Mouse (Mus musculus) stomach, embryonic 16.5 days (tissue): ENCODE data around the gene Tbck. TPM values are rescaled to one million over a fixed set of nuclear protein-coding genes. Genes with fewer than 3 reads are reported as not detected.

ENCODE experiments used
- ATAC-seq: fragments of 200-750 bp; cut with Nextera tagmentation; 2 replicates; pipeline ENCODE4 v1.8.0; 2017; ENCODE audit warnings: moderate number of reproducible peaks, moderate TSS enrichment; ENCODE audit not compliant: insufficient read depth, low FRiP score
- H3K27ac ChIP-seq: fragments of 300-500 bp; sonication (generic); 2 replicates; pipeline ENCODE4 v1.5.1; 2014; ENCODE audit warnings: low read length
- H3K27me3 ChIP-seq: fragments of 300-500 bp; sonication (generic); 2 replicates; pipeline ENCODE4 v1.6.1; 2014; ENCODE audit warnings: low read length, control low read depth, mixed read lengths; ENCODE audit not compliant: control insufficient read depth, insufficient read depth
- H3K36me3 ChIP-seq: fragments of 300-500 bp; sonication (generic); 2 replicates; pipeline ENCODE4 v1.6.1; 2014; ENCODE audit warnings: low read length; ENCODE audit not compliant: control insufficient read depth, insufficient read depth
- H3K4me1 ChIP-seq: fragments of 300-500 bp; sonication (generic); 2 replicates; pipeline ENCODE4 v1.6.1; 2014; ENCODE audit warnings: low read length, control low read depth, mixed read lengths; ENCODE audit not compliant: control insufficient read depth, insufficient read depth
- H3K4me2 ChIP-seq: fragments of 300-500 bp; sonication (generic); 2 replicates; pipeline ENCODE4 v1.6.1; 2014; ENCODE audit warnings: low read depth, low read length, mixed read lengths
- H3K4me3 ChIP-seq: fragments of 300-500 bp; sonication (generic); replicated peaks from 2 replicates; pipeline ENCODE4 v1.5.1; 2014; ENCODE audit warnings: mild to moderate bottlenecking, low read length
- H3K9ac ChIP-seq: fragments of 300-500 bp; sonication (generic); 2 replicates; pipeline ENCODE4 v1.6.1; 2014; ENCODE audit warnings: low read length
- H3K9me3 ChIP-seq: fragments of 300-500 bp; sonication (generic); replicated peaks from 2 replicates; pipeline ENCODE4 v1.6.1; 2016; ENCODE audit warnings: low read length, control low read depth; ENCODE audit not compliant: control insufficient read depth
- WGBS: fragments of 180-500 bp; shearing (Covaris S2); extraction: QIAGEN DNeasy Blood & Tissue Kit; methylation state at CpG from one replicate; pipeline ENCODE4 v1.1.7; 2014; 5-methylcytosine and 5-hydroxymethylcytosine counted together
- polyA plus RNA-seq: library from polyadenylated mRNA; unstranded; fragments of >200 nt; fragmentation: Nextera tagmentation; extraction: Ambion mirVana; gene quantifications from 2 replicates; pipeline ENCODE4 v1.2.1, GENCODE M21; 2015

Gene Tbck
- polyA plus RNA-seq, 1 experiment from 2014 or later = 17.0 TPM

DNA sequence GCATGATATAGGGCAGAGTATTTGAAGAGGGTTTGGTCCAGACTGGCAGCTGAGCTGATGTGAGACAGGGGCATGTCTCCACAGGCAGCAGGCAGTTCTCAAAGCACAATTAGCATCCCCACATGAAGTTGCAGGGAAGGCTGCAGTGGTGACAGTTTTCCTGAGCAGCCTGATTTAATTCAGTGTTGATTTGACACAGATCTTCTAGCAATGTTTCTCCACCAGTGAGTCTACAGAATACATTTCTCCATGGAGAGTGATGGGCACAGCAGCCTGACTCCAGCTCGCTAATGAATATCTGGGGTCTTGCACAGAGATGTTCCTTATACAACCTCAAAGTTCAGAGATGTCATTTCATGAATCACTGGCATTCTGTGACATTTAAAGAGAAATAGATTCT, 99.1 kb downstream of the Tbck start:
- no peak overlapping the region for H3K4me3 ChIP-seq
- H3K9ac ChIP-seq = no peak overlapping the region
- WGBS = 100% methylated on average over 1 of the region's 1 CpGs

DNA sequence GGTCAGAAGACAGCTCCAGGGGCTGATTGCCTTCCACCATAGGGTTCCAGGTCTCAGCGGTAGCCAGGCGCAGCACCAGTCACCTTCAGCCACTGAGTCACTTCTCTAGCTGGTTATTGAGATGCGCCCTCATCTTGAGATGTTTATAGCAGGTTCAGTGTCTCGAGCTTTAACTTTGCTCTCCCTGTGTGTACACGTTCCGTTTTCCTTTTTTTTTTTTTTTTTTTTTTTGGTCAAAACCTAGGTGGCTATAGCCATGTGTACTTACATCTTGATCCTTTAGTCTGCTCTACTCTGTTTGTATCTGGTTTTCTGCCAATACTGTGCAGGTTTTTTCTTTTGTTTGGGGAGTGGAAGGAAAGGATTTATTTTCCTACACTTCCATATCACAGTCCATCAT, 100.8 kb downstream of the Tbck start:
- ATAC-seq = no peak
- Histone ChIP-seq H3K4me1 (no peaks in the 10 kb centered on the region), H3K4me2 (no peak overlapping the region), H3K27ac (no peak overlapping the region), H3K36me3 (no peaks in the 10 kb centered on the region), H3K27me3 (no peaks in the 10 kb centered on the region), H3K4me3 (no peak overlapping the region), H3K9ac (no peak overlapping the region), H3K9me3 (no peaks in the 10 kb centered on the region)
- 82% methylated on average over 6 of the region's 6 CpGs for WGBS

More for the DNA sequence above, 99.1 kb downstream of the Tbck start:
- ATAC-seq = no peak
- Histone ChIP-seq H3K27ac (no peak overlapping the region), H3K9me3 (no peaks in the 10 kb centered on the region), H3K27me3 (no peaks in the 10 kb centered on the region), H3K4me2 (no peak overlapping the region), H3K4me1 (no peaks in the 10 kb centered on the region), H3K36me3 (no peaks in the 10 kb centered on the region)

DNA sequence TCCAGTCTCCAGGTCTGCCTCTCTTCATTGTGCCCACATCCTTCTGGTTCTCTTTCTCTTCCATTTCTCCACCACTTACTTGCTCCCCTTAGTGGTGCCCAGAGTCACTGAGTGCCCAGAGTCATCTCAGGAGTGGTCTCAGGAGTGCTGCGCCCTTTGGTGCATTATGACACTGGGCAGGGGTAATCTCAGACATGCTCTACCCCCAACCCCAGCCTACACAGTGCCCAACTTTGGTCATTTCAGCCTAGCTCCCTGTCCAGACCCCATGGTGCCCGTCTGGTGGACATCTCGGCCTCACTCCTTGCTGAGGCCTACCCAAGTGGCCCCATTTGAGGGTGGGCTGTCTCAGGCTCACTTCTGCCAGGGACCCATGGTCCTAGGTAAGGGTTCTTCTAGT, 102.7 kb downstream of the Tbck start:
- H3K27ac ChIP-seq = no peak overlapping the region
- H3K4me2 ChIP-seq = no peak overlapping the region
- WGBS = 93% methylated on average over 3 of the region's 3 CpGs
- H3K9ac ChIP-seq = no peak overlapping the region
- H3K4me1 ChIP-seq = no peaks in the 10 kb centered on the region
- H3K36me3 ChIP-seq = no peaks in the 10 kb centered on the region
- H3K27me3 ChIP-seq = no peaks in the 10 kb centered on the region
- no peak overlapping the region for H3K4me3 ChIP-seq
- no peaks in the 10 kb centered on the region for H3K9me3 ChIP-seq
- no peak for ATAC-seq

DNA sequence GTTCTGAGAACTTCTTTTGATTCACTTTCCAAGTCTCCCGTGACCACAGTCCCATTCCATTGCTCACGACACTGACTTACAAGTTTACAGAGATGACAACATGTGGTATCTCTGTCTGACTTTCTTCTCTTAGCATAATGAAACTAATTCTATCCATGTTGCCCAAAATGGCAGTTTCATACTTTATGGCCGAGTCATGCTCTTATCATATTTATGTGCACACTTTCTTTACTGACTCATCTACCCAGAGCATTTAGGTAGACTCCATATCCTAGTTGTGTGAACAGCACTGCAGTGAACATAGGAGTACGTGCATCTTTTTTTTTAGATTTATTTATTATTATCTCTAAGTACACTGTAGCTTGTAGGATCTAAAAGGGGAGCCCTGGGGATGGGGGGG, 103.8 kb downstream of the Tbck start:
- Histone ChIP-seq H3K4me2 (no peak overlapping the region), H3K4me1 (no peaks in the 10 kb centered on the region), H3K9me3 (no peaks in the 10 kb centered on the region), H3K4me3 (no peak overlapping the region), H3K36me3 (no peaks in the 10 kb centered on the region), H3K27ac (no peak overlapping the region), H3K9ac (no peak overlapping the region), H3K27me3 (no peaks in the 10 kb centered on the region)
- ATAC-seq = no peak
- 94% methylated on average over 4 of the region's 4 CpGs for WGBS

DNA sequence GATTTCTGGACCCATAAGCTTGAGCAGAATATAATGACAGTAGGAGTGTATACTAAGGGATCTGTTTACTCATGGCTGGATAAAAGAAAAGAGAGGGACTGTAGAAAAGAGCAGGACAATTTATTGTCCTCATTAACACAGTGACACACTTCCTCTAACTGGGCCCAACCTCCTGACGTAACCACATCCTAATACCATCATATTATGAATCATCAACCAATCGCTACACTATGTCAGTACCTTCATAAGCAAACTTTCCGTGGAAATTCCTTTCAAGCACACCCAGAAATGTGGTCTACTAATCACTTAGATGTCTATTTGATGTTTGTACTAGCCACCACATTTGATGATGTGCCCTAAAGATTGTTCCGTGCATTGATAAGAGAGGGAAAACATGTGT, 107.2 kb downstream of the Tbck start:
- H3K4me3 ChIP-seq = no peak overlapping the region
- WGBS = 76% methylated on average over 4 of the region's 4 CpGs
- H3K9ac ChIP-seq = no peak overlapping the region
- no peaks in the 10 kb centered on the region for H3K27me3 ChIP-seq
- H3K36me3 ChIP-seq = peaks cover 3% of the 10 kb centered on the region; the same call in 1 of the 2 replicates
- H3K4me1 ChIP-seq = no peaks in the 10 kb centered on the region
- no peaks in the 10 kb centered on the region for H3K9me3 ChIP-seq
- no peak overlapping the region for H3K27ac ChIP-seq
- ATAC-seq = no peak
- H3K4me2 ChIP-seq = no peak overlapping the region

DNA sequence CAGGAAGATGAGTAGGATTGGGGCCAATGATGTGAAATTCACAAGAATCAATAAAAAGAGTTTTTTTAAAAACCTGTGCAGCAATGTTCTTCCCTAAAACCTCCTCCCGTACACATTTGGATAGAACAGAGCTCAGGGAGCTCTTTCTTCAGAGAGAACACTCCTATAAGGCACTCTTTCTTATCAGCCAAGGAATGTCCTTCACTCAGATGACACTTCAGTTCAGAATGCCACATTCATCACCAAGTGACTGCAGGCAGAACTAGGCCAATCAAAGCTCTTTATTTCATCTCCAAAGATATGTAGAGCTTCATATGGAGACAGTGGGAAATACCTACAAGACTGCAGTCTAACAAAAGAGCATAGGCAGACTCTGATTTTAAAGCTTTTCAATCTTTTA, 116.3 kb downstream of the Tbck start:
- no peak for ATAC-seq
- Histone ChIP-seq H3K4me3 (no peak overlapping the region), H3K27ac (no peak overlapping the region), H3K27me3 (no peaks in the 10 kb centered on the region), H3K36me3 (peaks cover 7% of the 10 kb centered on the region; the same call in 1 of the 2 replicates), H3K4me2 (no peak overlapping the region), H3K9ac (no peak overlapping the region), H3K9me3 (no peaks in the 10 kb centered on the region), H3K4me1 (no peaks in the 10 kb centered on the region)
- 54% methylated on average over 1 of the region's 1 CpGs for WGBS

DNA sequence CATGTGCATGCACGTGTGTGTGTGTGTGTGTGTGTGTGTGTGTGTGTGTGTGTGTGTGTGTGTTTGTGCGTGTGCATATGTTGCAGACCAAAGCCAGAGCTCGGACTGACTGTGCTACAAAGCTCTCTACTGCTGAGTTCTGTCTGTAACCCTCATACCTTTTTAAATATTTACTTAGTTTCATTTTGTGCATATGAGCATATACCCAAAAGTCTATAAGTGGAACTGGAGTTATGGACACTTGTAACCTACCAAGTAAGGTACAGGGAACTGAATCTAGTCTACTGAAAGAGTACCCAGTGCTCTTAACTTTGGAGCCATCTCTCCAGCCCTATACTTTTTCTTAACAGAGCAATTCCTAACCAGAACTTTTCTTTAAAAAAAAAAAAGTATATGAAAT, 118.0 kb downstream of the Tbck start:
- Histone ChIP-seq H3K4me3 (no peak overlapping the region), H3K4me1 (no peaks in the 10 kb centered on the region), H3K36me3 (peaks cover 3% of the 10 kb centered on the region; the same call in 1 of the 2 replicates), H3K4me2 (no peak overlapping the region), H3K9ac (no peak overlapping the region), H3K27me3 (no peaks in the 10 kb centered on the region), H3K9me3 (no peaks in the 10 kb centered on the region), H3K27ac (no peak overlapping the region)
- WGBS = 72% methylated on average over 3 of the region's 3 CpGs
- ATAC-seq = no peak

DNA sequence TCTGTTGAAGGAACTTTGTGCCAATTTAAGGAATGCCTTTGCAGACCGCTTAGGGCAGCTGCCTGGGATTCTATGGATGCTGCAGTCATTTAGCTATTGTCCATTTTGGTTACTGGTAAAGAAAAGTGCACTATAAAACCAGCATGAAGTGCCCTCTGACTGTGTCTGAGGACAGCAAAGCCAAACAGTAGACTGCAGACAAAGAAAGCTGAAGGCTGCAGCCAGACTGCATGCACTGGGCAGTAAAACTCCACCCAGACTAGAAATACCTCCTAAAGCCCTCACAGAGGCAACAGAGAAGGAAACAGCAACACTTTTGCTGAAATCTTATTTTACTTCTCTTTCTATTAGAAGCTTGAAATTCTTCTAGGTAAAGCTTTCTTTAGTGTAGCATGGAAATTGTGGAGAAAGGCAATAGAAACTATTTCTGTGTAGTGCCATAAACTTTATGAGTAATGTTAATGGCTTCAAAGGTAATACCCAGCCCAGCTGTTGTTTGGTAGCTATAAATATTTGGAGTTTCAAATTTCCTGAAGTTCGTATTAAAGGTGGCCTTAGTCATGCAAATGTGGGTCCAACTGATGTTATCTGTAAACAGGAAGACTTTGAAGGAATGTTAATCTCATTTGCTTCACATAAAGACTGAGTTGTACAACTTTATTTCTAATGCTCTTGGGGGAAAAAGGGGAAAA, 124.1 kb downstream of the Tbck start:
- Histone ChIP-seq H3K36me3 (no peaks in the 10 kb centered on the region), H3K4me1 (0 out of 2 replicates have a peak, but pooled peaks cover under 1% of the 10 kb centered on the region), H3K4me3 (no peak overlapping the region), H3K9ac (no peak overlapping the region), H3K27ac (no peak overlapping the region), H3K27me3 (no peaks in the 10 kb centered on the region), H3K4me2 (no peak overlapping the region), H3K9me3 (no peaks in the 10 kb centered on the region)
- WGBS = 68% methylated on average over 2 of the region's 2 CpGs
- ATAC-seq = no peak

DNA sequence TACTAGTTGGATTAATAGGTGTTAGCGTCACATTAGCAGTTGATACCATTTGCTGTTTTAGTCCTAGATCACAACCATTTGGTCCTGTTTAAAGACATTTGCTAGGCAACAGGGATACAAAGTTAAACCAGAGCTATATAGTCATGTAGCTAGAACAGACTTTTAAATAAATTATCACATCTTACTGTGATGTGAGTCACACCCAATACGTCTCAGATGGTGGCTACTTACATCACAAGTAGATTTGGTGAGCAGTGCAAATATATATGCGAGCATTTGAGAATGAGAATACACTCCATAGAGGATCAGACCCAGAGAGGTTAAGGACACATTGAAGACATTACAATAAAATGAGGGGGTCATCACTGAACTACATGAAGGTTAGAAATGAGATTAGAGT, 125.0 kb downstream of the Tbck start:
- 0 out of 2 replicates have a peak, but pooled peaks cover 7% of the 10 kb centered on the region for H3K4me1 ChIP-seq
- H3K36me3 ChIP-seq = no peaks in the 10 kb centered on the region
- no peak overlapping the region for H3K4me2 ChIP-seq
- WGBS = 84% methylated on average over 3 of the region's 3 CpGs
- no peak for ATAC-seq
- no peaks in the 10 kb centered on the region for H3K27me3 ChIP-seq
- no peak overlapping the region for H3K4me3 ChIP-seq
- no peak overlapping the region for H3K27ac ChIP-seq
- no peaks in the 10 kb centered on the region for H3K9me3 ChIP-seq
- no peak overlapping the region for H3K9ac ChIP-seq
